Mouse (Mus musculus): ENCODE data around the gene Trappc4.
"Not testable (repeated sequence)": the region's sequence is repeated elsewhere in the genome, so short reads cannot be mapped to it uniquely, and the experiment has no call there.

Trappc4 gene

GRCm38 (mm10) chr9:44406906-44407751, at the start of gene Trappc4, which contains the start of gene Rps25:
Gene Trappc4, minus strand, starts transcription at chr9:44407600.
Gene Rps25, plus strand, starts transcription at chr9:44407139.
- peak; percentile 81 for DNase-seq (ENCODE audit: low spot score)

- DNase-seq (ENCODE audit: low spot score): no peak
Measured at GRCm38 (mm10) chr9:44454891-44455220, 47.5 kb upstream of the Trappc4 start, which contains the start of gene Upk2. Gene Upk2, minus strand, starts transcription at chr9:44454976.

GRCm38 (mm10) chr9:44454132-44454890, 46.9 kb upstream of the Trappc4 start:
- DNase-seq (ENCODE audit: low spot score): peak; percentile 63

GRCm38 (mm10) chr9:44450387-44450786, 43.0 kb upstream of the Trappc4 start:
- DNase-seq (ENCODE audit: low spot score): no peak

GRCm38 (mm10) chr9:44444402-44445025, 37.1 kb upstream of the Trappc4 start:
- not testable (repeated sequence) for DNase-seq (ENCODE audit: low spot score)

GRCm38 (mm10) chr9:44440961-44441360, 33.6 kb upstream of the Trappc4 start, which contains the start of gene Foxr1:
Gene Foxr1, minus strand, starts transcription at chr9:44441136.
- DNase-seq (ENCODE audit: low spot score): no peak

- no peak for DNase-seq (ENCODE audit: low spot score)
Measured at GRCm38 (mm10) chr9:44435747-44436146, 28.3 kb upstream of the Trappc4 start.

GRCm38 (mm10) chr9:44432577-44433185, 25.3 kb upstream of the Trappc4 start:
- DNase-seq (ENCODE audit: low spot score): no peak

GRCm38 (mm10) chr9:44423576-44423975, 16.2 kb upstream of the Trappc4 start:
- DNase-seq (ENCODE audit: low spot score): no peak

- DNase-seq (ENCODE audit: low spot score): no peak
Measured at GRCm38 (mm10) chr9:44420280-44420898, 13.0 kb upstream of the Trappc4 start.

- DNase-seq (ENCODE audit: low spot score): not testable (repeated sequence)
Measured at GRCm38 (mm10) chr9:44419730-44420129, 12.3 kb upstream of the Trappc4 start.

- DNase-seq (ENCODE audit: low spot score): no peak
Measured at GRCm38 (mm10) chr9:44418519-44419385, 11.4 kb upstream of the Trappc4 start, which contains the start of gene Ccdc84. Gene Ccdc84, minus strand, starts transcription at chr9:44418569.

- peak; percentile 92 for DNase-seq (ENCODE audit: low spot score)
Measured at GRCm38 (mm10) chr9:44417892-44418363, 10.5 kb upstream of the Trappc4 start.

GRCm38 (mm10) chr9:44417156-44417891, 9.9 kb upstream of the Trappc4 start:
- no peak for DNase-seq (ENCODE audit: low spot score)

- no peak for DNase-seq (ENCODE audit: low spot score)
Measured at GRCm38 (mm10) chr9:44412781-44413180, 5.4 kb upstream of the Trappc4 start.

- no peak for DNase-seq (ENCODE audit: low spot score)
Measured at GRCm38 (mm10) chr9:44412306-44412705, 4.9 kb upstream of the Trappc4 start.

- DNase-seq (ENCODE audit: low spot score): no peak
Measured at GRCm38 (mm10) chr9:44411601-44412130, 4.3 kb upstream of the Trappc4 start.

GRCm38 (mm10) chr9:44410647-44411336, 3.4 kb upstream of the Trappc4 start:
- DNase-seq (ENCODE audit: low spot score): no peak

GRCm38 (mm10) chr9:44408693-44409092, 1.3 kb upstream of the Trappc4 start:
- not testable (repeated sequence) for DNase-seq (ENCODE audit: low spot score)

Measured in ovary, postnatal 10 days (tissue).